Mouse (Mus musculus) intestine, embryonic 15.5 days (tissue): ENCODE measurements around the gene Slc39a13. TPM values are rescaled to one million over a fixed set of nuclear protein-coding genes. Genes with fewer than 3 reads are reported as not detected.

Experiments
- ATAC-seq: fragments of 200-750 bp; cut with Nextera tagmentation; 2 replicates; pipeline ENCODE4 v1.8.0; 2017; ENCODE audit warnings: moderate TSS enrichment, moderate library complexity
- H3K27ac ChIP-seq: fragments of 300-500 bp; sonication (generic); 2 replicates; pipeline ENCODE4 v1.5.1; 2015; ENCODE audit warnings: mild to moderate bottlenecking, inconsistent platforms
- H3K27me3 ChIP-seq: fragments of 300-500 bp; sonication (generic); replicated peaks from 2 replicates; pipeline ENCODE4 v1.6.1; 2015; ENCODE audit warnings: inconsistent platforms
- H3K36me3 ChIP-seq: fragments of 300-500 bp; sonication (generic); 2 replicates; pipeline ENCODE4 v1.6.1; 2015; ENCODE audit warnings: inconsistent platforms
- H3K4me1 ChIP-seq: fragments of 300-500 bp; sonication (generic); replicated peaks from 2 replicates; pipeline ENCODE4 v1.6.1; 2015; ENCODE audit warnings: inconsistent platforms
- H3K4me2 ChIP-seq: fragments of 300-500 bp; sonication (generic); replicated peaks from 2 replicates; pipeline ENCODE4 v1.6.1; 2015; ENCODE audit warnings: mild to moderate bottlenecking, inconsistent platforms
- H3K4me3 ChIP-seq: fragments of 300-500 bp; sonication (generic); replicated peaks from 2 replicates; pipeline ENCODE4 v1.5.1; 2015; ENCODE audit warnings: inconsistent platforms
- H3K9ac ChIP-seq: fragments of 300-500 bp; sonication (generic); 2 replicates; pipeline ENCODE4 v1.6.1; 2015; ENCODE audit warnings: inconsistent platforms
- H3K9me3 ChIP-seq: fragments of 300-500 bp; sonication (generic); 2 replicates; pipeline ENCODE4 v1.6.1; 2016; ENCODE audit warnings: inconsistent platforms
- WGBS: fragments of 180-500 bp; shearing (Covaris S2); methylation state at CpG from one replicate; pipeline ENCODE4 v1.1.7; 2015; 5-methylcytosine and 5-hydroxymethylcytosine counted together
- polyA plus RNA-seq: library from polyadenylated mRNA; unstranded; fragments of >200 nt; fragmentation: Nextera tagmentation; extraction: Ambion mirVana; gene quantifications from 2 replicates; pipeline ENCODE4 v1.2.1, GENCODE M21; 2015

Gene Slc39a13
- polyA plus RNA-seq, 1 experiment from 2014 or later = 26.5 TPM

DNA sequence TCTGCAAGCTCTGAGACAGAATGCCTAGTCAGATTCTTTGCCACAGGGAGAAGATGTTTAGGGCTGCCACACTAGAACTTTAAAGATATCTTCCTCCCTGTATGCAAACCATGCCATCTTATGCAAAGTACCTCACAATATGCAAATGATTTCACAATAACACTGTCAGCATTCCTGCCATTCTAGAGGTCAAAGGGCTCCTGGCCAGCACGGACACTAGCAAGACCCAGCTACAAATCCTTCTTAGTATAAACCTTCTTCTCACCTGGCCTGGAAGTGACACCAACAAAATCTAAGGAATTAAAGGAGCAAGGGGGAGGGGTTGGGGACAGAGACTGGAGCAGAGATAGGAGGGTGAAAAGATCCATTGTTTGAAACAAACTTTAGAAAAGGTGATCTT is 1.9 kb upstream of the Slc39a13 start:
- no peak overlapping the region for H3K27ac ChIP-seq
- H3K27me3 ChIP-seq = no peaks in the 10 kb centered on the region
- WGBS = 24% methylated on average over 1 of the region's 1 CpGs
- ATAC-seq = no peak
- H3K4me2 ChIP-seq = no peak overlapping the region
- no peaks in the 10 kb centered on the region for H3K9me3 ChIP-seq
- H3K36me3 ChIP-seq = peaks cover under 1% of the 10 kb centered on the region; the same call in 1 of the 2 replicates
- no peak overlapping the region for H3K4me3 ChIP-seq
- no peak overlapping the region for H3K9ac ChIP-seq
- H3K4me1 ChIP-seq = peaks cover 19% of the 10 kb centered on the region

DNA sequence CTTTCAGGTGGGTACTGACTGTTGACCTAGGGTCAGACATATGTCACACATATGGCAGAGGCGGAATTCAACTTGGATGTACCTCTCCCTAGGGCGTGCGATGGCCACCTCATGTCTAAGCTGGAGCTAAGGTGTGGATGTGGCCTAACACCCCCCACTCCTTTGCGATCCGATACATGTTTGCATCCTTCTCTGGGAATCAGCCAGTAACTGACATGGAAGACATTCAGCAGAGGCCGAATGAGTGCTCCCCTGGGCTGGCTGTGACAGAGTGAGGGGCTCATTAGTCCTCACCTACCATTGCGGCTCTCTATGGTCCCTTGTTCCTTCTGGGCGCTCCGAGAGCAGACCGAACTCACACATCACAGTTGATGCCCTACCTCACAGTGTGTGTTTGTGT is 842 bp upstream of the Slc39a13 start:
- peaks cover 9% of the 10 kb centered on the region; the same call in 1 of the 2 replicates for H3K36me3 ChIP-seq
- peak overlapping the region; percentile 86; the same call in 1 of the 2 replicates for H3K27ac ChIP-seq
- ATAC-seq = no peak
- peak overlapping the region; percentile 76 for H3K4me2 ChIP-seq
- H3K9me3 ChIP-seq = no peaks in the 10 kb centered on the region
- H3K27me3 ChIP-seq = no peaks in the 10 kb centered on the region
- WGBS = 81% methylated on average over 10 of the region's 10 CpGs
- H3K4me3 ChIP-seq = peak overlapping the region; percentile 61
- peak overlapping the region; percentile 54 for H3K9ac ChIP-seq
- H3K4me1 ChIP-seq = peaks cover 19% of the 10 kb centered on the region

DNA sequence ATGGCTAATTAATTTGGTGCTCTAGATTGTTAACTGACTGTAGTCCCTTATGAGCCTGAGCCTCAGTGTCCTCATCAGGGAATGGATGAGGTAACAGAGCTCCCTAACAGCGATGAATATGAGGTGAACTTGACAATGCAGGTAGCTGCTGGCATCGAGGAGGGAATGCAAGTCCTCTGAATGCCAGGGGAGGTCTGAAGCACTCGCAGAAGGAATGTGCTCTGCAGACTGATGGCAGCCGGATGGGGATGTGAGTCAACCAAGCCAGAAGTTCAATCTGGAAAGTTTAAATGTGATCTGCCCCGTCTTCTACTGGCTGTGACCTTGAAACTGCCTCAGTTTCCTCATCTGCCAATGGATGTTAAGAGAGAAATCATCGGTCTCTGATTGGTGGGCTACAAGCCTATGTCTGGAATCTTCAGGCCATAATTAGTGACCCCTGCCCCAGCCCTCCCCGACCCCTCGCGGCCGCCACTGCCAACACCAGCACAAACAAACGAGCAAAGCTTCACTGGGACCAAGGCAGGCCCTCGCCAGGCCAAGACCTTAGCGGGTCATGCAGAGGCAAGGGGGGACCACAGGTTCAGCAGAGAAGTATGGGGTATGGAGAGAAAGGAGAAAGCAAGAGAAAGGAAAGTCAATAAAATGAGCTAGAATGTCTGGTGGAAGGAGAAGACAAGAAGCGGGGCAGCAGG is 764 bp downstream of the Slc39a13 start:
- 6% methylated on average over 14 of the region's 14 CpGs for WGBS

GRCm38 (mm10) chr2:91068872-91069165 is 1.4 kb downstream of the Slc39a13 start:
- H3K4me3 ChIP-seq = peak overlapping the region; percentile 61
- WGBS = 48% methylated on average over 6 of the region's 6 CpGs
- peaks cover 17% of the 10 kb centered on the region for H3K36me3 ChIP-seq

More for the DNA sequence above, 764 bp downstream of the Slc39a13 start:
- Histone ChIP-seq H3K9ac (peak overlapping the region; percentile 54), H3K9me3 (no peaks in the 10 kb centered on the region), H3K4me2 (peak overlapping the region; percentile 76), H3K4me1 (peaks cover 19% of the 10 kb centered on the region), H3K27me3 (no peaks in the 10 kb centered on the region), H3K36me3 (peaks cover 11% of the 10 kb centered on the region; the same call in 1 of the 2 replicates), H3K27ac (peak overlapping the region; percentile 86), H3K4me3 (peak overlapping the region; percentile 61)
- ATAC-seq = no peak; the same call in 1 of the 2 replicates

DNA sequence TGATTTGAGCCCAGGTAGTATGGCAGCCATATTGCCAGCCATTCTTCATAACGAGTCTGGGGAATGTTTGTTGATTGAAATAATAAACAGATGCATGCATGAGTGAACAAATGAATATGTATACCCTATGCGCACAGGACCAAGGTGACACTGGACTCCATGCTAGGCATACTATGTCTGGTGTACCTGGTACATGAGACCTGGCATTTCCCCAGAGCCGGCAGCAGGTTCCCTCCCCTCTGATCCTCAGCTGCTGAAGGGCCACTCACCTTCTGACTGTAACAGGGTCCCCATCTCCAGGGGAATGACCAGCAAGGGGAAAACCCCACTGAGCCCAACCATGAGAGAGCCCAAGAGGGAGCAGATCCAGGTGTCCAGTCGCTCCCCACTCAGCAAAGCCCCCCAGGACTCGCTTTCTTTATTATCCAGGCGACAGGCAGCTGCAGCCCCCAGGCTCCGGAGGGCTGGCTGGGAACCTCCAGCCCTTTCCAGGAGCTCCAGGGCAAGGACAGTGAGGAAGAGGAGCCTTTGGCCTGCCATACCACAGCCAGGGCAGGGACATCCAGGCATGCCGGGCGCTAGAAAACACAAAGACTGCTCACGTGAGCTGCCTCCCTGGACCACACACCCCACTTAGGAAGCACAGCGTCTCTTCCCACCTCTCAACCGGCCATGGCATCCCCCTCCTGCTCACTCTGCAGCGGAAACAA is 1.9 kb downstream of the Slc39a13 start:
- peak overlapping the region; percentile 76 for H3K4me2 ChIP-seq
- peak overlapping the region; percentile 61; the same call in 1 of the 2 replicates for H3K4me3 ChIP-seq
- no peaks in the 10 kb centered on the region for H3K27me3 ChIP-seq
- H3K4me1 ChIP-seq = peaks cover 19% of the 10 kb centered on the region
- H3K9me3 ChIP-seq = no peaks in the 10 kb centered on the region
- 61% methylated on average over 13 of the region's 13 CpGs for WGBS
- no peak for ATAC-seq
- peaks cover 17% of the 10 kb centered on the region for H3K36me3 ChIP-seq
- 0 out of 2 replicates have a peak overlapping the region, but pooled peaks have one; percentile 22 for H3K27ac ChIP-seq
- peak overlapping the region; percentile 6; the same call in 1 of the 2 replicates for H3K9ac ChIP-seq

More at GRCm38 (mm10) chr2:91068872-91069165, 1.4 kb downstream of the Slc39a13 start:
- Histone ChIP-seq H3K9ac (peak overlapping the region; percentile 6; the same call in 1 of the 2 replicates), H3K27ac (0 out of 2 replicates have a peak overlapping the region, but pooled peaks have one; percentile 22), H3K4me1 (peaks cover 19% of the 10 kb centered on the region), H3K9me3 (no peaks in the 10 kb centered on the region), H3K4me2 (peak overlapping the region; percentile 76), H3K27me3 (no peaks in the 10 kb centered on the region)
- ATAC-seq = no peak

GRCm38 (mm10) chr2:91066455-91066854 is 3.8 kb downstream of the Slc39a13 start:
- H3K9me3 ChIP-seq = no peaks in the 10 kb centered on the region
- H3K27me3 ChIP-seq = no peaks in the 10 kb centered on the region
- H3K4me1 ChIP-seq = peaks cover 26% of the 10 kb centered on the region
- H3K9ac ChIP-seq = no peak overlapping the region
- no peak overlapping the region for H3K4me3 ChIP-seq
- WGBS = 97% methylated on average over 3 of the region's 3 CpGs
- ATAC-seq = no peak
- no peak overlapping the region for H3K4me2 ChIP-seq
- peaks cover 22% of the 10 kb centered on the region for H3K36me3 ChIP-seq
- no peak overlapping the region for H3K27ac ChIP-seq

DNA sequence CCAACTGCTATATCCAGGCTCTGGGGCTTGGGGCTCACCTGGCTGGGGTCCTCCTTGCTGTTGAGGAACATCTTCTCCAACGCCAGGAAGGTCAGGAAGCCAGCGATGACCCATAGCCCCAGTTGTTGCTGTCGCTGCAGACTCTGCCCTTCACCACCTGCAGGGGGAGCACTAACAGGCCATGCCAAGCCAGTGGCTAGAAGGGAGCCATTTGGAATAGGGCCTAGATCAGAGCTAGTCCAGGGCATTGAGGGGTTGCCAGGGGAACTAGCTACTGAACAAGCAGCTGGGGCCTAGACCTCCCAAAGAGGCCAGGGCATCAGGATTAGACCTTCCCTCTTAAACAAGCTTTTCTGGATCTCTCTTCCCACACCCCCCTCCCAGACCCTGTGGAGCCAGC is 4.7 kb downstream of the Slc39a13 start:
- no peak overlapping the region for H3K9ac ChIP-seq

GRCm38 (mm10) chr2:91064211-91064610 is 6.0 kb downstream of the Slc39a13 start:
- WGBS = 85% methylated on average over 6 of the region's 6 CpGs
- H3K36me3 ChIP-seq = peaks cover 23% of the 10 kb centered on the region

More for the DNA sequence above, 4.7 kb downstream of the Slc39a13 start:
- H3K4me3 ChIP-seq = no peak overlapping the region
- peaks cover 21% of the 10 kb centered on the region; the same call in 1 of the 2 replicates for H3K4me1 ChIP-seq
- H3K27me3 ChIP-seq = no peaks in the 10 kb centered on the region
- ATAC-seq = no peak
- H3K9me3 ChIP-seq = no peaks in the 10 kb centered on the region
- H3K4me2 ChIP-seq = no peak overlapping the region
- WGBS = 48% methylated on average over 3 of the region's 3 CpGs
- H3K27ac ChIP-seq = no peak overlapping the region
- peaks cover 22% of the 10 kb centered on the region for H3K36me3 ChIP-seq

DNA sequence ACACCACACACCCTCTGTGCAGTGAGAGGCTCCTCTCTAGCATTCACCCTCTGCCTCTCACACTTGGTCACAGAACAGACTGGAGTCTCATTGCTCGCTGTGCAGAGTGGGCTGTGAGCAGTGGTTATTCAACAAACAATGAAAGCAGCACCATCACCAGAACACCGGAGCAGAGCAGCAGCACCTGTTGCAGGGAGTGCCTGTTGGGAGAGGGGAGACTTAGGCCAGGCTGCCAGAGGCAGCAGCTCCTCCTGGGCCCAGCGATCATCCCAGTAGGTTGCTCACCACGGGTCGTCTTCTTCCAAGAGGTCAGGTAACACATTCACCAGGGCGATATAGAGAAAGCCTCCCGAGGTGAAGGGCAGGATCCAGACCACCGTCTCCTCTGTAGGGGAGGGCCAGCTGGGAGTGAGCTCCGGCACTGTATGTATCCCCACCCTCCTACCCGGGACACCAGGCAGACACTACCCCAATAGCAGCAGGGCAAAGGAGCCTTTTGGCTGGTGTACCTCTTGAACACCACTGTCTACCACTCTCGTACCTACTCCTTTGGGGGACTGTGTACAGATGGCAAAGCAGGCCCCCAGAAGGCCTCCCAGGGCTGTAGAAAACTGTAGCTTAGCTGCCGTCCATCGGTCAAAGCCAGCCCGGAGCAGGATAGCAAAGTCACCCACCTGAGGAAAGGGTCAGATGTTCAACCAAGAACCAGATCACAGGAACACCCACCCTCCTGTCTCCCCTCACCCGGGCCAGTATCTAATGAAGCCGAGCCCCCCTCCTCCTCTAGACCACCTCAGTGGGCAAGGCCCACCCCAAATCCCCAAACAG is 7.2 kb downstream of the Slc39a13 start:
- Histone ChIP-seq H3K9me3 (no peaks in the 10 kb centered on the region), H3K4me3 (no peak overlapping the region), H3K4me1 (peaks cover 7% of the 10 kb centered on the region; the same call in 1 of the 2 replicates), H3K36me3 (peaks cover 34% of the 10 kb centered on the region), H3K27me3 (no peaks in the 10 kb centered on the region), H3K4me2 (no peak overlapping the region), H3K27ac (0 out of 2 replicates have a peak overlapping the region, but pooled peaks have one; percentile 34), H3K9ac (no peak overlapping the region)
- no peak for ATAC-seq
- WGBS = 88% methylated on average over 16 of the region's 16 CpGs

More at GRCm38 (mm10) chr2:91064211-91064610, 6.0 kb downstream of the Slc39a13 start:
- H3K4me3 ChIP-seq = no peak overlapping the region
- no peaks in the 10 kb centered on the region for H3K9me3 ChIP-seq
- no peaks in the 10 kb centered on the region for H3K27me3 ChIP-seq
- no peak overlapping the region for H3K9ac ChIP-seq
- ATAC-seq = no peak
- H3K4me1 ChIP-seq = peaks cover 19% of the 10 kb centered on the region; the same call in 1 of the 2 replicates
- H3K27ac ChIP-seq = no peak overlapping the region
- no peak overlapping the region for H3K4me2 ChIP-seq

- peaks cover 42% of the 10 kb centered on the region for H3K36me3 ChIP-seq
These were observed 8.3 kb downstream of the Slc39a13 start for GRCm38 (mm10) chr2:91061849-91062481.

DNA sequence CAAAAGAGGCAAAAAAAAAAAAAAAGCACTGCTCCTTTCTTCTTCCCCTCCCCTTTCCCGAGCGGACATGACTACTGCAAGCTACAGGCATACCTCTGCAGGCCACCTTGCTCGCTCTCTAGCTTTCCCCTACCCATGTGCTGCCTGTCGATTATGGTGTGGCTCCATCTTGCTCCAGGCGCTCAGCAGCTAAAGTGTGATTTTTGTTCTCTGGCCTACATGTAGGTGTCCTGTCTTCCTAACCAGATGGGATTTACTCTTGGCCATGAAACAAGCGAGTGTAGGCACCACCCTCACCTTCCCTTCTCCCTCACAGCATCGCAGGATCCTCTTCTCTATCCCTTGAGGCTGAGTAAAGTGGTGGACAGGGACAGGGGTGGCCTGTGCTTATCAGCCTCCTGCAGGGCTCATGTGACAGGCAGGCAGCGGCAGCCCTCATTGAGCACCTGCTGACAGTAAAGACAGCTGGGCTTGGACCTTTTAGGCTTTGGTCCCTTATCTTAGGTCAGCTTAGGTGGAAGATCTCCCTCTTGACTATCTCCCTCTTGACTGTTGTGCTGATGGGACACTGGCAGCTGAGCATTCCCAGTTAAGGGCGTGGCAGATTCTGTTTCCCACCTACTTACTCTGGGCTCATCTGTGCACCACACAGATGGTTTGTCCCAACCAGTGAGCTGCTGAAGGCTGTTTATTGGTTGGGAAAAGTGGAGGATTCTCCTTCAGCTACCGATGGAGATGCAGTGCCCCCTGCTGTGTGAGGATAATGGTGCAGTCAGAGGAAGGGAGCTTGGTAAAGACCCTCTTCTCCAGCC is 9.5 kb downstream of the Slc39a13 start:
- ATAC-seq = peak; percentile 34; the same call in 1 of the 2 replicates
- Histone ChIP-seq H3K27me3 (no peaks in the 10 kb centered on the region), H3K27ac (no peak overlapping the region), H3K4me3 (no peak overlapping the region), H3K9ac (no peak overlapping the region), H3K36me3 (peaks cover 44% of the 10 kb centered on the region), H3K4me1 (peaks cover 7% of the 10 kb centered on the region; the same call in 1 of the 2 replicates), H3K4me2 (no peak overlapping the region), H3K9me3 (no peaks in the 10 kb centered on the region)
- WGBS = 82% methylated on average over 10 of the region's 10 CpGs

More at GRCm38 (mm10) chr2:91061849-91062481, 8.3 kb downstream of the Slc39a13 start:
- ATAC-seq = peak; percentile 20; the same call in 1 of the 2 replicates
- Histone ChIP-seq H3K27me3 (no peaks in the 10 kb centered on the region), H3K9me3 (no peaks in the 10 kb centered on the region), H3K4me3 (no peak overlapping the region), H3K4me2 (no peak overlapping the region), H3K9ac (no peak overlapping the region), H3K27ac (peak overlapping the region; percentile 34; the same call in 1 of the 2 replicates), H3K4me1 (peaks cover 7% of the 10 kb centered on the region; the same call in 1 of the 2 replicates)
- WGBS = 74% methylated on average over 6 of the region's 6 CpGs
